Mouse (Mus musculus) cerebellum, adult (tissue): ENCODE data around the gene Kcnk13.

Source experiments
- ATAC-seq: cut with Nextera tagmentation; 2 replicates; pipeline ENCODE4 v1.9.2; 2017; ENCODE audit warnings: mild to moderate bottlenecking, moderate library complexity, mixed read lengths; ENCODE audit not compliant: insufficient number of reproducible peaks, low FRiP score, low TSS enrichment

Gene Kcnk13

GRCm38 (mm10) chr12:100012839-100013238 lies 48.5 kb downstream of the Kcnk13 start:
- ATAC-seq: no peak

- no peak for ATAC-seq
Observed at GRCm38 (mm10) chr12:100015146-100015545, 50.8 kb downstream of the Kcnk13 start.

GRCm38 (mm10) chr12:100017709-100018108 lies 53.4 kb downstream of the Kcnk13 start:
- ATAC-seq: no peak

GRCm38 (mm10) chr12:100022490-100022889 lies 58.2 kb downstream of the Kcnk13 start:
- ATAC-seq: no peak

- no peak for ATAC-seq
Observed at GRCm38 (mm10) chr12:100023821-100024365, 59.6 kb downstream of the Kcnk13 start.

GRCm38 (mm10) chr12:100025675-100026074 lies 61.4 kb downstream of the Kcnk13 start:
- ATAC-seq: no peak

DNA sequence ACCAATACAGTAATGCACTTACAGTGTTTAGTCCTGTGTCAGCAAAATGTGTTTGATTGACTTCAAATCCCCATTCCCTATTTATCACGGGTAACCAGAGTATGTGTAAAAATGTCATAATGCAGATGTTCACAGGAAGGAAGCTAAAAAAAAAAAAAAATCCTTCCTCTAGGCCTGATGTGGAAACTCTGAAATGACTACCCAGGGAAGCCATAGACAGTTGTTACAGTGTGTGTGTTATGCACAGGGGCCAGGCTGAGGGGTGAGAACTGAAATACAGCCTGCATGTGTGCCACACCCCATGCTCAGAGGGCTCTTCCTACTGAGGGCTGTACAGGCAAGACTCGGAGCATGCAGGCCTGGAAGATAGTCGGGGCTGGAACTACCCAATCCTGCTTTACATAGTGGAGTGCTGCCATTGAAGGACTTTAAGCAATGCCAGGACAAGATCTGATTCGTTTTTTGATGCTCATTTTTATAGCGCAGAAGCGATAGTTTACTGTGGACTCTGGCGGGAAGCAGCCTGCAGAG lies 62.5 kb downstream of the Kcnk13 start:
- no peak for ATAC-seq

GRCm38 (mm10) chr12:100027281-100027680 lies 63.0 kb downstream of the Kcnk13 start:
- ATAC-seq: no peak

DNA sequence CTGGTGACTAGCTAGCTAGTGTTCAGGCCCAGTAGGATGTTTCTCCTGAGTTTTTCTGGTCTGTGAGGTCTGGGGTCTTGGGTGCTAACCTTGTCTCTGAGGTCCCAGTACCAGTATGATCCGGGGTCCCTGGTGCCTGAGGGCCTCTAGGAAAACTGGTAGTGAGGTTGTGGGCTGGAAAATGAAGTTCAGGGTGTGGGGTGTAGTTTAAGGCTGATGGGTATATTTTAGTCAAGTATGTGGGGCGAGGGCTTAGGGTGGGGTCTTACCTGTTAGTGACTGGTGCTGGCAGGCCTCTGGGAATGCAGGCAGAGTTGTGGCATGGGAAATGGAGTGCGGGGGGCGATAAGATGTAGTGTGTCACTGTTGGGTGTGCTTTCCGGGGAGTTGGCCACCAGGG lies 67.4 kb downstream of the Kcnk13 start:
- ATAC-seq: no peak

GRCm38 (mm10) chr12:100032521-100032920 lies 68.2 kb downstream of the Kcnk13 start:
- ATAC-seq: no peak

GRCm38 (mm10) chr12:100038741-100039262 lies 74.5 kb downstream of the Kcnk13 start:
- no peak for ATAC-seq

DNA sequence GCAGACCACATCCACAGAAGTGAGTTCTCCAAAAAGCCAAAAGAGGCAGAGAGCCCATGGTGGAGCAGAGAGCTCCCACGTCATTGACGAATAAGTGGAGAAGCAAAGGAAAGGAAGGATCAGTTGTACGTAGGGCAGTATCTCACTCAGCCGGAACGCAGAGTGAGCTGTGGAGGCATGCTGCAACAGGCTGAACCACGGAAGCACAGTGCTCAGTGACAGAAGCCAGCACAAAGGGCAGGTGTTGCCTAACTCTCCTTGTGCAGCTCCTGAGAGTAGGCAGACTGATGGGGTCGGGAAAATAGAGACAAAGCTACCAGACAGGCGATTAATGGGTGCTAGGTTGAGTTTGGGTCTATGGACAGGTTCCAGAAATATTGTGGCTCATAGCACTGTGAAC lies 77.8 kb downstream of the Kcnk13 start:
- no peak for ATAC-seq

DNA sequence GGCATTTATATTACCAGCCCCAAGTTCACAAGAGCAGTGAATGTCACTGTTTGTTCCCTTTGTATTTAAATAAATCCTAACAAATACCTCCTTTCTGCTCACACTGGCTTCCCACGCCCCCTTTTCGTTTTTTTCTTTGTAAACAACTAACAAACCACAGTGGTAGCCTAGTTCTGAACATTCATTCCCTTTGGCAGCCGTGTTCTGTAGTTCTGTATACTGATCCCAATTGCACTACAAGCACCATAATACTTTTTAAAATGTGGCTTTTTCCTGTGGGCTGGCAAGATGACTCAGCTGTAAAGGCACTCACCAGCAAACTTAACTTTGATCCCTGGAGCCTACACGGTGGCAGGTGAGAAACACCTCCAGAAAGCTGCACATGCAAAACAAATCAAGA lies 80.4 kb downstream of the Kcnk13 start:
- no peak for ATAC-seq

- no peak for ATAC-seq
Observed at GRCm38 (mm10) chr12:100050552-100050951, 86.3 kb downstream of the Kcnk13 start.

DNA sequence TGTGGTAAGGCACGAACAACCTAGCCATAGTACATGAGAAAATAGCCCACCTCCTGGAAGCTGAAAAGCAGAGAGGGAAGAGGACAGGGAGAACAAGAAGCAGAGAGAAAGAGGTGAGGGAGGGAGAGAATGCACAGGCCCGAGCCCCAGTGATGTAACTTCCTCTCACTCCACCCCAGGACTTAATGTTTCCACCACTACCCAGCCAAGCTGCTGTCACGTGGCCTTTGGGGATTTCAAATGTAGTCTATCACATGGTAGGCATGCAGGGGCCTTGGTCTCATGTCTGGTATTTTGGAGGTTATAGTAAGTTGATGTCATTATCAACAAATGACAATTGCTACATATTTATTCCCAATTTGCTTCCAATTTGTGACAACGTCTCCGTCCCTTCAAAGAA lies 89.3 kb downstream of the Kcnk13 start:
- no peak for ATAC-seq

GRCm38 (mm10) chr12:100061071-100061470 lies 96.8 kb downstream of the Kcnk13 start:
- ATAC-seq: no peak

GRCm38 (mm10) chr12:100061826-100062225 lies 97.5 kb downstream of the Kcnk13 start:
- no peak for ATAC-seq

GRCm38 (mm10) chr12:100062584-100062983 lies 98.3 kb downstream of the Kcnk13 start:
- no peak for ATAC-seq

DNA sequence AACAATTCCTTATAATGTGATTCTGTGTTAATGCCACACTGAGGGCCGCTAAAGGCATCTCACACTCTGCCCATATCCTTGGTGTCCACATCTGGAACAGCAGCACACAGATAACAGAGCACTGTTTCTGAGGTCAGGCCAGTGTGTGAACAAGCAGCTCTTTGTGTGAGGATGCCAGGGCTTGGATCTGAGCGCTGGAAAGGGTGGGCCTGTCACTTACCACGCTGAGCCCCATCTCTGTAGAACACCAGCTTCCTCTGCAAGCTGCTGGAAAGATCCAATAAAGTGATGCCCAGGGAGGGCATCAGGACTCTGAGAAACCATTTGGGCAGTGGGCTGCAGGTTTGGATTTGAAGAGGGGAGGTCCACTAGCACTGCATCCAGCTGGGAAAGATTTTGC lies 100.8 kb downstream of the Kcnk13 start:
- ATAC-seq: no peak

DNA sequence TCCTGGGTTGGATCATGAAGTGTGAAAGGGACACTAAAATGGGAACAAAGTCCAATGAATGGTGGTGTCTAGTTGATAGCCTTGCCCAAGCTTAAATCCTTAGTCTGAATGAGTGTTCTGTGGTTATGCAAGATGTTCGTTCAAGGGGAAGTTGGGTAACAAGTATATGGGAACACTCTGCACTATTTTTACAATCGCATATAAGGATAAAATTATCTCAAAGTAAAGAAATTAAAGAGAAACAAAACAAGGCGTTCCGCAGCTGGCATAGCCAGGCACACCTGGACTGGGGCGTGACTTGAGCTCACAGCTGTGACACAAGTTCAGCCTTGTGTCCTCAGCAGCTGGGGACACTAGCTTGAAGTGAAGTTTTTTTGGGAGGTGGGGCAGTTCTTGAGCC lies 103.2 kb downstream of the Kcnk13 start:
- no peak for ATAC-seq

DNA sequence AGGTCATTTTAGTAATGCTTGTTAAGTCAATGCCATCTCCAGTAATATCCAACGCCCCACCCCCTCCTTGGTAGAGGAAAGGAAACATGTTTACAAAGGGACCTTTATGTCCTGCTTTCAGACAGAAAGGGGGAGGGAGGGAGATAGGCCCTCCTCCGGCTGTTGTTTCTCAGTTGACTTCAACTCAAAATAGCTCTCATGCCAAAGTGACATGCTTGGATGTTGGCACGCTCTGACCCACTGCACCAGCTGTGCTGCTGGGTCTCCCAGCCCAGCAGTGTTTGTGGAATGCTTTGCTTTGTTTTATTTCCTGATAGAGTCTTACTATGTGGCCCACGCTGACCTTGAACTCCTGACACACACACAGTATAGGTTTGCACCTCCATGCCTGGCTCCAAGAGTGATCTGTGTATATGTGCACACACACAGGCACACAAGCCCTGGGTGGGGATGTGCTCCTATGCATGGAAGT lies 108.9 kb downstream of the Kcnk13 start:
- no peak for ATAC-seq

DNA sequence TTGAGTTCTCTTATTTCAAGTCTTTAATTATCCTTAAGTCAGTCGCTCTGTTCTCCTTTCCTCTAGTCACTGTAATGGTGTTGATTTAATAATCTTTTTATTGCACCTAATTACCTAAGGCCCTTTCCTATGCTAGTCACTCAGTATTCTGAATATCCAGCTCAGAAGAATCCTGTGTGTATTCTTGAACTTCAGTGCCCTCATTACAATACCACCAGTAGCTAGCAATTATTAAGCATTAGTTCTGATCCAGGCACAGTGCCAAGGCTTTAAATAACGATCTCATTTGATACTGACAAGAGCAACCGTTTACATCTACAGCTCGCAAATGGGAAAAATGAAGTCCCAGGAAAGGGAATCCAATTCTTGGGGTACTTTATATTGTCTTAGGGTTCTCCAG lies 111.4 kb downstream of the Kcnk13 start:
- ATAC-seq: no peak
